Mouse (Mus musculus) liver, embryonic 15.5 days (tissue): Measurements from ENCODE around the gene Gsdme. TPM values are rescaled to one million over a fixed set of nuclear protein-coding genes. Genes with fewer than 3 reads are reported as not detected.
A peak's percentile ranks its signal among the peaks of the same experiment; 100 is the strongest.

Experiments
- ATAC-seq: fragments of 200-750 bp; cut with Nextera tagmentation; 2 replicates; pipeline ENCODE4 v1.8.0; 2017; ENCODE audit warnings: moderate number of reproducible peaks, mild to moderate bottlenecking, moderate library complexity; ENCODE audit not compliant: insufficient read depth
- H3K27ac ChIP-seq: fragments of 300-500 bp; sonication (generic); replicated peaks from 2 replicates; pipeline ENCODE4 v1.5.1; 2015; ENCODE audit warnings: mild to moderate bottlenecking, inconsistent platforms
- H3K27me3 ChIP-seq: fragments of 300-500 bp; sonication (generic); 2 replicates; pipeline ENCODE4 v1.6.1; 2015; ENCODE audit warnings: mild to moderate bottlenecking, inconsistent platforms
- H3K36me3 ChIP-seq: fragments of 300-500 bp; sonication (generic); replicated peaks from 2 replicates; pipeline ENCODE4 v1.6.1; 2015; ENCODE audit warnings: moderate library complexity, mild to moderate bottlenecking, inconsistent platforms
- H3K4me1 ChIP-seq: fragments of 300-500 bp; sonication (generic); replicated peaks from 2 replicates; pipeline ENCODE4 v1.6.1; 2015; ENCODE audit warnings: inconsistent platforms
- H3K4me2 ChIP-seq: fragments of 300-500 bp; sonication (generic); 2 replicates; pipeline ENCODE4 v1.6.1; 2015; ENCODE audit warnings: moderate library complexity, mild to moderate bottlenecking, inconsistent platforms
- H3K4me3 ChIP-seq: fragments of 300-500 bp; sonication (generic); replicated peaks from 2 replicates; pipeline ENCODE4 v1.5.1; 2015; ENCODE audit warnings: mild to moderate bottlenecking, inconsistent platforms
- H3K9ac ChIP-seq: fragments of 300-500 bp; sonication (generic); 2 replicates; pipeline ENCODE4 v1.6.1; 2015; ENCODE audit warnings: moderate library complexity, mild to moderate bottlenecking, inconsistent platforms
- H3K9me3 ChIP-seq: fragments of 300-500 bp; sonication (generic); replicated peaks from 2 replicates; pipeline ENCODE4 v1.6.1; 2016; ENCODE audit warnings: inconsistent platforms
- WGBS: fragments of 180-500 bp; shearing (Covaris S2); methylation state at CpG from one replicate; pipeline ENCODE4 v1.1.7; 2015; ENCODE audit warnings: mixed read lengths; ENCODE audit not compliant: insufficient replicate concordance; 5-methylcytosine and 5-hydroxymethylcytosine counted together
- polyA plus RNA-seq: library from polyadenylated mRNA; unstranded; fragments of >200 nt; fragmentation: Nextera tagmentation; extraction: Ambion mirVana; gene quantifications from 2 replicates; pipeline ENCODE4 v1.2.1, GENCODE M21; 2015

The Gsdme gene
- polyA plus RNA-seq, 1 experiment from 2014 or later: 12.3 TPM

DNA sequence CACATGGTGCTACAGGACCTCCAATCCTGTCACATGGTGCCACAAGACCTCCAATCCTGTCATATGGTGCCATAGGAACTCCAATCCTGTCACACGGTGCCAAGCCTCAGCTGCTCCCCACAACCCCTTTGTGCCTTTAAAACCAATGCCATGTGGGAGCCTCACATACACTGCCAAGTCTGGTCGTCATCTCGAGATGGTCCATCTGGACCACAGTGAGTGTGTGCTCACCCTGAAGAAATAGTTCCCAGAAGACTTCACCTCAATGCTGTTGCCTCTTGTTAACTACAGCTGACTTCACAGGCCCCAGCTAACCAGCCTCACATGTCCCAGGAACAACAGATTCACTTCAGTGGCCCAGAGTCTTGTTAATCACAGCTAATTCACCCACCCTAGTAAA, 23.2 kb upstream of the Gsdme start:
- Histone ChIP-seq H3K36me3 (no peaks in the 10 kb centered on the region), H3K4me2 (no peak overlapping the region), H3K9ac (no peak overlapping the region), H3K27me3 (no peaks in the 10 kb centered on the region), H3K27ac (no peak overlapping the region), H3K9me3 (no peaks in the 10 kb centered on the region), H3K4me1 (peaks cover 3% of the 10 kb centered on the region; the same call in 1 of the 2 replicates), H3K4me3 (no peak overlapping the region)
- WGBS: 59% methylated on average over 3 of the region's 3 CpGs
- no peak for ATAC-seq

DNA sequence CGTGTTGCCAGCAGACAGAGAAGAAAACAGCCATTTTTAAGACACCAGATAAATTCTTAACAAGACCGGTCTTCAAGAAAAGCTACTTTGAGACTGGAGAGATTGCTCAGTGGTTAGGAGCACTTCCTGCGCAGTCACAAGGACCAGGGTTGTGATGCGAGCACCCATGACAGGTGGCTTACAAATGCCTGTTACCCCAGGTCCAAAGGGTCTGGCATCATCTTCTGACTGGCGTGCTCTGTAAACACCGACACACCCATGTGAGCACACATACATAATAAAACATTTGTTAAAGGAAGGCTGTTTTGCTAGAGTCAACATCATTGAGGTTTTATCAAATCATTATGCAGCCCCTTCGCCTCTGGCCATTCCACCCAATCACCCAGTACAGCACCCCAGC, 16.0 kb upstream of the Gsdme start:
- 63% methylated on average over 7 of the region's 7 CpGs for WGBS

DNA sequence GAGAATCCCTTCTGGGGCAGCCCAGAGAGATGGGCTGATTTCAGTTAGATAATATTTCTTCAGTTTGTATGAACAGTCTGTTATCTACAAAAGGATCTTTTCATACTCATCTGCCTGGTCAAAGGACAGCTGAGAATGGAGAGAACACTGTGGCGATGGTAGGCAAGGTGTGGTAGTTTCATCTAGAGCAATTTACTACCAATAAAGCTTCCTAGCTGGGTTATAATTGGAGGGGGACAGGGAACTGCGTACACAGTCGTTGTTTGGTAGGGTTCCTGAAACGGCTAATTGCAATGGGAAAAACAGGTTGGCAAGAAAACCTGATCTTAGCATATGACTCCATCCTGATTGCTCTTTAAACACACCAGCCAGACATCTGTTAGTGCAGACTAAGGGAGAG, 10.3 kb upstream of the Gsdme start:
- WGBS: 53% methylated on average over 4 of the region's 4 CpGs
- H3K27me3 ChIP-seq: no peaks in the 10 kb centered on the region
- ATAC-seq: no peak
- H3K4me2 ChIP-seq: no peak overlapping the region
- no peaks in the 10 kb centered on the region for H3K36me3 ChIP-seq
- H3K9me3 ChIP-seq: no peaks in the 10 kb centered on the region
- H3K4me1 ChIP-seq: no peaks in the 10 kb centered on the region
- H3K4me3 ChIP-seq: no peak overlapping the region
- no peak overlapping the region for H3K27ac ChIP-seq
- H3K9ac ChIP-seq: no peak overlapping the region

More for the DNA sequence above, 16.0 kb upstream of the Gsdme start:
- Histone ChIP-seq H3K9ac (no peak overlapping the region), H3K27me3 (no peaks in the 10 kb centered on the region), H3K4me3 (no peak overlapping the region), H3K36me3 (no peaks in the 10 kb centered on the region), H3K27ac (no peak overlapping the region), H3K4me1 (no peaks in the 10 kb centered on the region), H3K9me3 (no peaks in the 10 kb centered on the region), H3K4me2 (no peak overlapping the region)
- no peak for ATAC-seq

DNA sequence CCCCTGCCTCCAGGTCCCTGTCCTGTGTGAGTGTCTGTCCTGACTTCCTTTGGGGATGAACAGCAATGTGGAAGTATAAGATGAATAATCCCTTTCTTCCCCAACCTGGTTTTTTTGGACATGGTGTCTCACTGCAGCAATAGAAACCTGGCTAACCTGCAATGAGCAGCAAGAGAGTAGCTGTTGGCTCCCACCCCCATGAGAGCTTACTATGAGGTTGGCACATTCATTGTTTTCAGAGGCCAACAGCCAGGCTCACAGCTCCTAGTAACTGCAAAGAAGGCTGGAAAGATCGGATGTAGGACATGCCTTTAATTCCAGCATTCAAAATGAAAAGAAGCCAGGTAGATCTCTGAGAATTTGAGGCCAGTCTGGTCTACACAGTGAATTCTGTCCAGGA, 9.8 kb upstream of the Gsdme start:
- ATAC-seq: no peak
- H3K4me3 ChIP-seq: no peak overlapping the region
- H3K4me1 ChIP-seq: no peaks in the 10 kb centered on the region
- no peak overlapping the region for H3K4me2 ChIP-seq
- no peaks in the 10 kb centered on the region for H3K36me3 ChIP-seq
- 42% methylated on average over 1 of the region's 1 CpGs for WGBS
- no peak overlapping the region for H3K27ac ChIP-seq
- no peaks in the 10 kb centered on the region for H3K27me3 ChIP-seq
- H3K9me3 ChIP-seq: no peaks in the 10 kb centered on the region
- no peak overlapping the region for H3K9ac ChIP-seq

DNA sequence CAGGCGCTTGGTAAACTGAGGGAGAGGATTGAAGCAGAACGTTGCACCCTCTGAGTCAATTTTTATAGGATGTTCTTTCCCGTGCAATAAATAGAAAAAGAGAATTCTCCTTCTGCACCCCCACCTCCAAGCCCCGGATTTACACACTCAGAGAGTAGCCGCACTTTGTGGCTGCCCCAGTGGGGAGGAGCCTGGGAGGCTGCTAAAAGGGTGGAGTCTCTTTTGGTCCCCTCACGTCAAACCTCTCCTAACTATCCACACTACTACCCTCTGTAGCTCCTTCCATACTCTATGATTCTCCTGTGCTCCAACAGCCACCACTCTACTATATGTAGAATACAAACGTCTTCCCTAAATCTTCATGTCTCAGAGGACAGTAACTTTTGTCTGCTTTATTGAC, 1.4 kb downstream of the Gsdme start:
- Histone ChIP-seq H3K27me3 (peaks cover 21% of the 10 kb centered on the region), H3K9ac (no peak overlapping the region), H3K4me2 (peak overlapping the region; percentile 60), H3K36me3 (no peaks in the 10 kb centered on the region), H3K9me3 (no peaks in the 10 kb centered on the region), H3K4me1 (peaks cover 5% of the 10 kb centered on the region; the same call in 1 of the 2 replicates), H3K4me3 (peak overlapping the region; percentile 46), H3K27ac (no peak overlapping the region)
- WGBS: 23% methylated on average over 7 of the region's 7 CpGs
- ATAC-seq: no peak

DNA sequence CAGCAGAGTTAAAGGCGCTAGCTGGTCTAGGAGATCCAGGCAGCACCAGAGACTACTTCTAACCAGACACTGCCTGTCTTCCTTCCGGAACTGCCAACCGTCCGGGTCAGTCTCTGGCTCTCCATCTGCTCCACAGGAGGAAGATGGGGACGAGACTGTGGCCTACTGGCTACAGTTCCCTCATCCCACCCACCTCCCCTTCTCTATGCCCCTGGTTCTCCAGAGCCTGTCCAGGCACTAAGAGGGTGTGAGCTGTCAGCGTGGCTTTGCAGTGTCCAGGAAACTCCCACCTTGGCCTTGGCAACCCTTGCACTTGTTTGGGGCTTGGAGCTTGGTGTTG, 1.8 kb downstream of the Gsdme start:
- Histone ChIP-seq H3K36me3 (no peaks in the 10 kb centered on the region), H3K27me3 (peaks cover 21% of the 10 kb centered on the region), H3K4me2 (peak overlapping the region; percentile 60), H3K27ac (no peak overlapping the region), H3K9me3 (no peaks in the 10 kb centered on the region), H3K9ac (no peak overlapping the region), H3K4me1 (peaks cover 5% of the 10 kb centered on the region; the same call in 1 of the 2 replicates), H3K4me3 (peak overlapping the region; percentile 46)
- no peak for ATAC-seq
- 0% methylated on average over 6 of the region's 6 CpGs for WGBS

DNA sequence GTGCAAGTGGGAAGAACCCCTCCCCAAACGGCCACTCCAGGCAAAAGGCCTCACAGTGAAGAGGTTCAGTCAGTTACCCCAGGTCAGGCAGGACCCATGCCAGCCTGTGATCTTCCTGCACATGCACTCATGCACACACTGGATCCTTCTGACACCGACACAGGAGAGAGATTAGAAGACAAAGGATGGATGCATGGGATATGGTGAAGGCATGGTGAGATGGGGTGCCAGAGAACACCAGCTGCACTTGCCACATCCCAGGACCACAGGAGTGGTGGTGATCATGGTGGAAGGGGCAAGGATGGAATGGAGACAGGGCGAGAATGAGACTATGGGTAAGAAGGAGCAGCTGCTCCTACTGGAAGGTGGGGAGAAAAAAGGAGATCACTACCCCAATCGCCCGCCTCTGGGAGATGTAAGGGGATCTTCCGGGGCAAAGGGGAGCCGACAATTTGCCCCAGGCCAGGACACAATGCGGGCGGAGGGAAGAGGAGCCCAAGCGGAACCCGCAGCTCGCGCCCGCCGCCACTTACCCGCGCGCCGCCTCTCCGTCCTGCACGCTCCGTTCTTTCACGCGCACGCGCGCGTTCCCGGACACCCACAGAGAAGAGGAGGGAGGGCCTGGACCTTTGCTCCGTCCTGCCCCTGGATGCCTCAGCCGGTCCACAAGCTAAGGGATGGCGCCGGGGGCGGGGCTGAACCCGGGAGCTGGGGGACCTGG, 2.3 kb downstream of the Gsdme start:
- Histone ChIP-seq H3K4me2 (peak overlapping the region; percentile 60), H3K4me3 (peak overlapping the region; percentile 46), H3K36me3 (no peaks in the 10 kb centered on the region), H3K4me1 (peaks cover 5% of the 10 kb centered on the region; the same call in 1 of the 2 replicates), H3K27ac (no peak overlapping the region), H3K27me3 (peaks cover 21% of the 10 kb centered on the region), H3K9ac (no peak overlapping the region), H3K9me3 (no peaks in the 10 kb centered on the region)
- peak; percentile 64 for ATAC-seq
- WGBS: 5% methylated on average over 27 of the region's 35 CpGs

DNA sequence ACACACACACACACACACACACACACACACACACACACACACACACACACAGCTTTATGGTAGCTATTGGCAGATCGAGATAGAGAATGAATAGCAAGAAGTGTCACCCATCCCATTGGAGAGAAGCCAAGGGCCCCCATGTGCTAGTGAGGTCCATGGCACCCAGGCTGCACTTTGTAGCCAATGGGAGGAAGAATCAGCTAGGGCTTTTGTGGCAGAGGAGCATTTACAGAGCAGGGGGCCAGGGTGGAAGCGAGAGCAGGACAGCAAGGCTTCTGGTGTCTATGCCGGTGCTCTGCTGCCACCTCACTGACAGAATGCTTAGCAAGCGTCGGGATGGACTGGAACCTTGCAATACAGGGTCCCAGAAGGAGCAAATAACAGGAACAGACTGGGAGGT, 8.3 kb downstream of the Gsdme start:
- Histone ChIP-seq H3K9ac (no peak overlapping the region), H3K27me3 (no peaks in the 10 kb centered on the region), H3K4me1 (0 out of 2 replicates have a peak, but pooled peaks cover 6% of the 10 kb centered on the region), H3K4me2 (no peak overlapping the region), H3K4me3 (no peak overlapping the region), H3K36me3 (no peaks in the 10 kb centered on the region), H3K27ac (no peak overlapping the region), H3K9me3 (no peaks in the 10 kb centered on the region)
- no peak for ATAC-seq
- 41% methylated on average over 5 of the region's 5 CpGs for WGBS

DNA sequence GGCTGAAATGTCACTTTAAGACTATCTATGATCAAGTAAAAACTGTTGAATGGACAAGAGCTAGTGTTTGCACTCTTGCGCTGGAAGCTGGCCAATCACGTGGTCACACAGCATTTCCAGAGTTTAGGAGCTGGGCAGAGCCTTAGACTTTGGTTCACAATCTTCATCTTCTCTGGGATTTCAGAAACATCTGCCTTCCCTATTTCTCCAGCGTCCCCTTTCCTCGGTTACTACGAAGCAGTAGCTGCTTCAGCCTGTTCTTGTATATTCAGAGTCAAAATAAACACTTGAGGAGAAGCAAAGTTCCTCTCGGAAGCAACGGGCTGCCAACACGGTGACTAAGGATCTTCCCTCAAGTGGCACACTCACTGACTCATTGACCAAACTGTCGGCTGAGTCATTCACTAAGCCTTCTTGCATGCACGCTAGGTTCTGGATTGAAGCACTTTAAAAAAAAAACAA, 8.9 kb downstream of the Gsdme start:
- Histone ChIP-seq H3K9ac (no peak overlapping the region), H3K4me2 (peak overlapping the region; percentile 32), H3K36me3 (no peaks in the 10 kb centered on the region), H3K27me3 (no peaks in the 10 kb centered on the region), H3K4me3 (no peak overlapping the region), H3K4me1 (0 out of 2 replicates have a peak, but pooled peaks cover 6% of the 10 kb centered on the region), H3K27ac (no peak overlapping the region), H3K9me3 (no peaks in the 10 kb centered on the region)
- ATAC-seq: no peak
- WGBS: 13% methylated on average over 10 of the region's 10 CpGs

DNA sequence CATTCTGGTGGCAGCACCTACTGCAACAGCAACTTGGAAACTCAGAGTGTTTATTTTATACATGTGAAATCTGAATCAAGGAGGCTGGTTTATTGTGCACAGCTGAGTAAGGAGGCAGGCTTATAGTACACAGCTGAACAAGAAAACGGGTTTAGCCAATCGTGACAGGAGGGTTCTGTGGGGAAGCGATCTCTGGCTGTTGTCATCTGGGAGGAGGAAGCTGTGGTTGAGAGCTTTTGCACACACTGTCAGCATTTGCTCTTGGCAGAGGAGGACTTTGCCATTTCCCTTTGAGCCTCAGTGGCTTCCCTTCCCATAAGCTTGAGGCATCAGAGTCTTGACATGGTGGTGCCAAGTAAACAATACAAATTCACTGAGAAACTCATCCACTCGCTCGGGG, 11.0 kb downstream of the Gsdme start:
- Histone ChIP-seq H3K9me3 (no peaks in the 10 kb centered on the region), H3K4me2 (no peak overlapping the region), H3K9ac (no peak overlapping the region), H3K27me3 (no peaks in the 10 kb centered on the region), H3K27ac (no peak overlapping the region), H3K4me1 (0 out of 2 replicates have a peak, but pooled peaks cover 6% of the 10 kb centered on the region), H3K4me3 (no peak overlapping the region), H3K36me3 (no peaks in the 10 kb centered on the region)
- 15% methylated on average over 5 of the region's 5 CpGs for WGBS
- ATAC-seq: no peak

DNA sequence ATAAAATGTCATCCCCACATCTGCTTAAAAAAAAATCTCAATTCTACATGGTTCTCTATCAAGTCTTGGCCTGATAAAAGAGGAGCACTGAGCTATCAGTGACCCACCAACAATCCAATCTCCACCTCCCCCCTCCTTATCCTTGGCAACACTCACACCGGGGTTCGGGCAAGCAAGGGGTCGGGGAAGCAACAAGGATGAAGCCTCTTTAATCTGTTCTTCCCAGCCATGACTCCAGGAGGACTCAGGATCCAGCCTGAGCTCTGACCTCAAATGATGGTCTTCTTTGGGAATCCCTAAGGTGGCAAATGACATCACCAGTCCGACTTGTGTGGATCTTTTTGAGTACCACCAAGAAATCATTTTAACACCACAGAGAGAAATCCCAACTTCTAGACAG, 15.9 kb downstream of the Gsdme start:
- Histone ChIP-seq H3K9me3 (no peaks in the 10 kb centered on the region), H3K36me3 (no peaks in the 10 kb centered on the region), H3K4me1 (no peaks in the 10 kb centered on the region), H3K4me3 (no peak overlapping the region), H3K4me2 (no peak overlapping the region), H3K9ac (no peak overlapping the region), H3K27me3 (no peaks in the 10 kb centered on the region), H3K27ac (no peak overlapping the region)
- 44% methylated on average over 4 of the region's 4 CpGs for WGBS
- ATAC-seq: no peak

DNA sequence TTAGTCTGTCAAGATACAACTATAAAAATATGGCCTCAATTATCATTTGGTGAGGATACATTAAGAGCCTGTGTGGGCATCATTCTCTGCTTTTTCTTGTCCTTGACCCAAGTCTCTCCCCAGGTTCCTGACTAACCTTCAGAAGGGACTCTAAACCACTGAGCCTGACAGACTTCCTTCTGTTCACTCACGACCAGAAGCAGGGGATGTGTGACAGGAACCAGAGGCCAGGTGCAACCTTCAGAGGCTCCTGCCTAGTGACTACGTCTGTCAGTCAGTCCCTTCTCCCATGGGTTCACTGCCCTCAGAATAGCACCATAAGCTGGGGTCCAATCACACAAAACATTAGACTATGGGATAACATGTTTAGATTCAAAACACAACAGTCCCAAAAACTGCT, 16.3 kb downstream of the Gsdme start:
- no peak overlapping the region for H3K27ac ChIP-seq
- H3K4me3 ChIP-seq: no peak overlapping the region
- no peak overlapping the region for H3K4me2 ChIP-seq
- H3K4me1 ChIP-seq: no peaks in the 10 kb centered on the region
- no peaks in the 10 kb centered on the region for H3K9me3 ChIP-seq
- no peak overlapping the region for H3K9ac ChIP-seq
- no peak for ATAC-seq
- 21% methylated on average over 2 of the region's 2 CpGs for WGBS
- no peaks in the 10 kb centered on the region for H3K27me3 ChIP-seq
- H3K36me3 ChIP-seq: no peaks in the 10 kb centered on the region
